Mouse (Mus musculus) heart, embryonic 15.5 days (tissue): ENCODE measurements around the gene Tpo. TPM values are rescaled to one million over a fixed set of nuclear protein-coding genes. Genes with fewer than 3 reads are reported as not detected.

Source experiments
- ATAC-seq: fragments of 200-750 bp; cut with Nextera tagmentation; replicated peaks from 2 replicates; pipeline ENCODE4 v1.8.0; 2017; ENCODE audit warnings: low read depth, moderate TSS enrichment; ENCODE audit not compliant: insufficient number of reproducible peaks, insufficient read depth, low FRiP score
- H3K27ac ChIP-seq: fragments of 300-500 bp; sonication (generic); 2 replicates; pipeline ENCODE4 v1.5.1; 2015; ENCODE audit warnings: mild to moderate bottlenecking, inconsistent platforms
- H3K27me3 ChIP-seq: fragments of 300-500 bp; sonication (generic); 2 replicates; pipeline ENCODE4 v1.6.1; 2015; ENCODE audit warnings: inconsistent platforms
- H3K36me3 ChIP-seq: fragments of 300-500 bp; sonication (generic); 2 replicates; pipeline ENCODE4 v1.6.1; 2015; ENCODE audit warnings: mild to moderate bottlenecking, inconsistent platforms
- H3K4me1 ChIP-seq: fragments of 300-500 bp; sonication (generic); replicated peaks from 2 replicates; pipeline ENCODE4 v1.6.1; 2015; ENCODE audit warnings: inconsistent platforms
- H3K4me2 ChIP-seq: fragments of 300-500 bp; sonication (generic); 2 replicates; pipeline ENCODE4 v1.6.1; 2015; ENCODE audit warnings: inconsistent platforms, mild to moderate bottlenecking, moderate library complexity
- H3K4me3 ChIP-seq: fragments of 300-500 bp; sonication (generic); 2 replicates; pipeline ENCODE4 v1.5.1; 2015; ENCODE audit warnings: mild to moderate bottlenecking, inconsistent platforms
- H3K9ac ChIP-seq: fragments of 300-500 bp; sonication (generic); 2 replicates; pipeline ENCODE4 v1.6.1; 2015; ENCODE audit warnings: mild to moderate bottlenecking, inconsistent platforms
- H3K9me3 ChIP-seq: fragments of 300-500 bp; sonication (generic); replicated peaks from 2 replicates; pipeline ENCODE4 v1.6.1; 2016; ENCODE audit warnings: inconsistent platforms
- WGBS: fragments of 180-500 bp; shearing (Covaris S2); methylation state at CpG from one replicate; pipeline ENCODE4 v1.1.7; 2015; ENCODE audit warnings: mixed read lengths; 5-methylcytosine and 5-hydroxymethylcytosine counted together
- polyA plus RNA-seq: library from polyadenylated mRNA; unstranded; fragments of >200 nt; fragmentation: Nextera tagmentation; extraction: Ambion mirVana; gene quantifications from 2 replicates; pipeline ENCODE4 v1.2.1, GENCODE M21; 2015

Tpo gene
- polyA plus RNA-seq, 1 experiment from 2014 or later = not detected

DNA sequence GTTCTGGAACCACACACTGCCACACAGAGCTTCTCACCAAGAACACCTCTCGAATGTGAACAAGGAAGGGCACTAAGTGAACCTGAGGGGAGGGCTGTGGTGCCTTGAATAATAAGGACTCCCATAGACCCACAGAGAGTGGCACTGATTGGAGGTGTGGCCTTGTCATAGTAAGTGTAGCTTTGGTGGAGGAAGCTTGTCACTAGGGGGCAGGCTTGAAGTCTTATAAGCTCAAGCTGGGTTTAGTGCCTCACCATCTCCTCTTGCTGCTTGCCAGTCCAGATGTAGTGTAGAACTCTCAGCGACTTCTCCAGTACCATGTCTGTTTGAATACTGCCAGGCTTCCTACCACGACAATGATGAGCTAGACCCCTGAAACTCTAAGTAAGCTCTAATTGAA lies 9.7 kb upstream of the Tpo start:
- Histone ChIP-seq H3K27me3 (0 out of 2 replicates have a peak, but pooled peaks cover 8% of the 10 kb centered on the region), H3K9ac (no peak overlapping the region), H3K27ac (no peak overlapping the region), H3K9me3 (no peaks in the 10 kb centered on the region), H3K4me3 (no peak overlapping the region), H3K4me2 (no peak overlapping the region), H3K36me3 (no peaks in the 10 kb centered on the region), H3K4me1 (no peaks in the 10 kb centered on the region)
- ATAC-seq = no peak
- WGBS = 57% methylated on average over 3 of the region's 3 CpGs

GRCm38 (mm10) chr12:30129411-30129716 lies 3.1 kb downstream of the Tpo start:
- 67% methylated on average over 6 of the region's 6 CpGs for WGBS
- H3K9ac ChIP-seq = no peak overlapping the region

DNA sequence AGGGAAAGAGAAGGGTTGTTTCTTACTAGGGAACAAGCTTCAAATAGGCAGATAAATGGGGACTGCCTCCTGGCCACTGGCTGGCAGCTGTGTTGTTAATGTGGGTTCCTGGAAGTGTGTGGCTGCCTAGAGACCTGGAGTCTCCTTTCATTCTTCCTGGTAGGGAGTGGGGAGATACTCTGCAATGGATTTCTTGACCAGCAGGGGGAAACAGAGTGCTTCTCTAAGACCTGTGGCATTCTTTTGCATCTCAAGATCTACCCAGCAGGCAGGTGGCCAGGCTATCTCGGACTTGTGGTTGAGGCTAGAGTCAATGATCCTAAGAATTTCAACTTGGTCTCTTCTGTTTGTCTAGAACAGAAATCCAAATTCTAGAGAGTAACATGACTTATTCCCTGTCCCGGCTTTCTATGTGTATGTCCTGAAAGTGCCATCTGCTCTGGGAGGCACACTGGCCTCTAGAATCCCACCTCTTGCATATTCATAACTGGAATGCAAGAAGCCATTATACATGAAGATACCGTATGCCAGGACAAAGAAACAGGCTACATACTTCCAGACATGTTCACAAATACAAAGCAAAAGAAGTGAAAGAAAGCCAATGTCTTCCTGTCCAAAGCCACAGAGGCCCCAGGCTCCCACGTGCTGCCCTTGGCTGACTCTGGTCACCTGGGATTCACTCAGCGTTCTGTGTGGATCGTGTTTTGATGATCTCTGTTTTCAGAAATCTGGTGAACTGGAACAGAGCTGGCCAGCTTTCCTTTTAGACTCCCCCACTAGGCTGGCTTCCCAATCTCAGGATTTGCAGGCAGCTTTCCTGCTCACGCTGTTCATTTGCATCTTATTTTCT lies 3.6 kb downstream of the Tpo start:
- Histone ChIP-seq H3K4me3 (no peak overlapping the region), H3K9ac (no peak overlapping the region), H3K4me2 (no peak overlapping the region), H3K9me3 (no peaks in the 10 kb centered on the region), H3K4me1 (no peaks in the 10 kb centered on the region), H3K27ac (no peak overlapping the region), H3K27me3 (no peaks in the 10 kb centered on the region), H3K36me3 (no peaks in the 10 kb centered on the region)
- ATAC-seq = no peak
- 52% methylated on average over 7 of the region's 7 CpGs for WGBS

More at GRCm38 (mm10) chr12:30129411-30129716, 3.1 kb downstream of the Tpo start:
- Histone ChIP-seq H3K4me3 (no peak overlapping the region), H3K27ac (no peak overlapping the region), H3K9me3 (no peaks in the 10 kb centered on the region), H3K36me3 (no peaks in the 10 kb centered on the region), H3K4me2 (no peak overlapping the region), H3K27me3 (no peaks in the 10 kb centered on the region), H3K4me1 (no peaks in the 10 kb centered on the region)
- no peak for ATAC-seq

DNA sequence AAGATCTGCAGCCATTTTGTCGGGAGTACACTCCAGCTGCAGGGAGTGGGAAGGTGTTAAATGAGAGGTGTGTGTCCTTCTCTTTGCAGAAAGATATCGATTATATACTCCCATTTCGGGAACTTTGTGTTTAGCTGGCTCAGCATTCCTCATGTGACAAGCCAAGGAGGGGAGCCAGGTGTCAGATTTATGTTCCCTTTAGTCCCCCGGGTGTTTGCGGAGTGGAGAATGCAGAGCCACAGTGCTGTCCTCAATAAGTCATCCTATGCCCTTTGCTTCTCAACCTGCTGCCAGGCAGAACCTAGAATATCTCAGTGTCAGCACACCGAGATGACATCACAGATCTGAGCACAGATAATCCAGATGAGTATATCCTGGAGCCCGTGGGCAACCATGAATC lies 10.1 kb downstream of the Tpo start:
- ATAC-seq = no peak
- Histone ChIP-seq H3K9ac (no peak overlapping the region), H3K4me1 (no peaks in the 10 kb centered on the region), H3K27me3 (no peaks in the 10 kb centered on the region), H3K4me3 (no peak overlapping the region), H3K9me3 (no peaks in the 10 kb centered on the region), H3K4me2 (no peak overlapping the region), H3K36me3 (no peaks in the 10 kb centered on the region), H3K27ac (no peak overlapping the region)
- 66% methylated on average over 7 of the region's 7 CpGs for WGBS

DNA sequence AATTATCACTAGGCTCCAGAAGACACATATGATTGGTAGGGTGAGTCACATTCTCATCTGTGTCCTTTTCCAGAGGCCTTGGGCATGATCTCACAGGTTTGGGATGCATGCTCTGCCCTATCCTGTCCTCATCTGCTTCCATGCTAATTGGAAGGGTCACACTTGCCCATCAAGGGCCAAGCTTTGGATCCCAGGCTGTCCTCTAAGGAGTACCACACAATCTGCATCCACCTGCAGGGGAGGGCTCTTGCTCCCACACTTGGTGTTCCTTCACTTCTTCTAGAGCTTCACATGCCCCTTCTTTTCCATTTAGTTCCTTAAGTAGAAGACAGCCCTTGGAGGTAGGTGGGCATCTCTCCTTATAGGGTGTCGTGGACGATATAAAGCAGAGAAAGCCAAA lies 20.2 kb downstream of the Tpo start:
- no peaks in the 10 kb centered on the region for H3K4me1 ChIP-seq
- no peaks in the 10 kb centered on the region for H3K27me3 ChIP-seq
- ATAC-seq = no peak
- 88% methylated on average over 2 of the region's 2 CpGs for WGBS
- H3K9me3 ChIP-seq = no peaks in the 10 kb centered on the region
- H3K4me2 ChIP-seq = no peak overlapping the region
- no peak overlapping the region for H3K9ac ChIP-seq
- no peak overlapping the region for H3K4me3 ChIP-seq
- no peaks in the 10 kb centered on the region for H3K36me3 ChIP-seq
- no peak overlapping the region for H3K27ac ChIP-seq

GRCm38 (mm10) chr12:30109646-30110605 lies 22.5 kb downstream of the Tpo start:
- Histone ChIP-seq H3K36me3 (no peaks in the 10 kb centered on the region), H3K9me3 (no peaks in the 10 kb centered on the region), H3K4me2 (no peak overlapping the region), H3K27me3 (no peaks in the 10 kb centered on the region), H3K9ac (no peak overlapping the region), H3K4me3 (no peak overlapping the region), H3K4me1 (no peaks in the 10 kb centered on the region), H3K27ac (no peak overlapping the region)
- ATAC-seq = no peak
- 79% methylated on average over 14 of the region's 14 CpGs for WGBS

DNA sequence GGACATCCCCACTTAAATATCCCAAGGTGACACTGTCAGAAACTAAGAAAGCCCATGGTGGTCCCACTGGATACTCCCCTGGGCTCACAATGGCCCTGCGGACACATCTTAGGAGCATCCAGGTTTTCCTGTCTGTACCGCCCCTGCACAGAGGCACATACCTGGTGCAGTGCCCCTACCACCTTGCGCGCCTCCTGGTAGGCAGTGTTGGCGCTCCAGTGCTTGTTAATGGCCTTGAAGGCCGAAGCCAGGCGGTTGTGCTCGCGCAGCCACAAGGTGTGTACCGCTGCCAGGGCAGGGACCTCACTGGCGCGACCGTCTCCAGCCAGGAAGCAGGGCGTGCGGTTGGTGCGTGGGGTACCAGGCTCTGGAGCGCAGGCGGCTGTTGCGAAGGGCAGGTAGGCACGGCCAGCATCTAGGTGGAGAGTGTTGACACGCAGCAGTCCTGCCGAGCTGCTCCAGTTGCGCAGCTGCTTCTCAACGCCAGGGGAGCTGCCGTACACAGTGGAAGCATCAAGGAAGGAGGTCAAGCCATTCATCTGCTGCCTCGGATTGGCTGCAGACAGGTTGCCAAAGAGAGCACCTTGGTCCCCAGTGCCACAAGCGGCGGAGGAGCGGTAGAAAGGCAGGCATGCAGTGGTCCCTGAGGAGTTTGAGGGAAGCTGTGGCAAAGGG lies 29.4 kb downstream of the Tpo start:
- Histone ChIP-seq H3K4me3 (no peak overlapping the region), H3K27me3 (peaks cover 11% of the 10 kb centered on the region), H3K9me3 (no peaks in the 10 kb centered on the region), H3K4me2 (peak overlapping the region; percentile 36; the same call in 1 of the 2 replicates), H3K36me3 (no peaks in the 10 kb centered on the region), H3K27ac (no peak overlapping the region), H3K9ac (no peak overlapping the region), H3K4me1 (no peaks in the 10 kb centered on the region)
- WGBS = 32% methylated on average over 29 of the region's 29 CpGs
- ATAC-seq = no peak

GRCm38 (mm10) chr12:30092081-30092480 lies 40.3 kb downstream of the Tpo start:
- Histone ChIP-seq H3K36me3 (no peaks in the 10 kb centered on the region), H3K4me1 (no peaks in the 10 kb centered on the region), H3K9ac (no peak overlapping the region), H3K4me2 (no peak overlapping the region), H3K4me3 (no peak overlapping the region), H3K27me3 (no peaks in the 10 kb centered on the region), H3K27ac (no peak overlapping the region), H3K9me3 (no peaks in the 10 kb centered on the region)
- WGBS = 73% methylated on average over 5 of the region's 5 CpGs
- ATAC-seq = no peak

- no peak for ATAC-seq
- Histone ChIP-seq H3K4me3 (no peak overlapping the region), H3K9ac (no peak overlapping the region), H3K9me3 (no peaks in the 10 kb centered on the region), H3K4me1 (no peaks in the 10 kb centered on the region), H3K27me3 (no peaks in the 10 kb centered on the region), H3K4me2 (no peak overlapping the region), H3K36me3 (no peaks in the 10 kb centered on the region), H3K27ac (no peak overlapping the region)
- 59% methylated on average over 3 of the region's 3 CpGs for WGBS
Measured at GRCm38 (mm10) chr12:30083971-30084370, 48.5 kb downstream of the Tpo start.

DNA sequence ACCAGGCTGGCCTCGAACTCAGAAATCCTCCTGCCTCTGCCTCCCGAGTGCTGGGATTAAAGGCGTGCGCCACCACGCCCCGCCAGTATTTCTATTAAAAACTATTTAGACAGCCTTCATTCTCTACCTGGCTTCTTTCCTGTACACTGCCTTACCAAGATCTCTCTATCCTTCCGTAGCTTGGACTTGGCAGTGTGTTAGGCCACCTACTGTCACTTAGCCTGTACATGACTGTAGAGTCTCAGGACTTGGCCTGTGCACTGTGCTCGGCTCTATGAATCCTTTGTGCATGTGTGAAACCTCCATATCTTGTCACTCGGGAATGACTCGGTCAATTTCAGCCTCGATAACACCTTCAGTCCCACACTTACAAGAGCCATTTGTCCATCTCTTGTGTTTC lies 55.4 kb downstream of the Tpo start:
- H3K4me2 ChIP-seq = no peak overlapping the region
- WGBS = 84% methylated on average over 11 of the region's 11 CpGs
- no peak overlapping the region for H3K27ac ChIP-seq
- no peaks in the 10 kb centered on the region for H3K9me3 ChIP-seq
- H3K9ac ChIP-seq = no peak overlapping the region
- 0 out of 2 replicates have a peak, but pooled peaks cover 6% of the 10 kb centered on the region for H3K27me3 ChIP-seq
- no peaks in the 10 kb centered on the region for H3K36me3 ChIP-seq
- H3K4me3 ChIP-seq = no peak overlapping the region
- no peak for ATAC-seq
- H3K4me1 ChIP-seq = no peaks in the 10 kb centered on the region

DNA sequence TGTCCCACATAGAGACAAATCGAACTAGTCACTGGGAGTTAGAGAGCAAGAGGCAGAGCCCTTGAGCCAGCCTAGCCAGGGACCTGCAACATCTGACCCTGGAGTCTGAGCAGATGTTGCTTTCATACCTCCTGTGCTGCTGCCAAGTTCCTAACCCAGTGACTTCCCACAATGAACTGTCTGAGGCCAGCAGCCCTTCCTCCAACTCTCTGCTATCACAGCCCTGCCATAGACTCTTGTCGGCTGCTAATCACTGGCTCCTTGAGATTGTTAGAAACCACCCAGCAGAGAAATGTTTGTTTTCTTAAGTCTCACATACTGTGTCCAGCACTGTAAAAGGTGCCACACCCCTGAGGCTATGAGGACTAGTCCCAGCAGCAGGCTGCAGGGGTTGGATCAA lies 56.1 kb downstream of the Tpo start:
- H3K4me2 ChIP-seq = no peak overlapping the region
- no peaks in the 10 kb centered on the region for H3K4me1 ChIP-seq
- 25% methylated on average over 2 of the region's 2 CpGs for WGBS
- 0 out of 2 replicates have a peak, but pooled peaks cover 6% of the 10 kb centered on the region for H3K27me3 ChIP-seq
- no peaks in the 10 kb centered on the region for H3K36me3 ChIP-seq
- H3K27ac ChIP-seq = no peak overlapping the region
- 0 out of 2 replicates have a peak, but pooled peaks have one; percentile 22 for ATAC-seq
- no peaks in the 10 kb centered on the region for H3K9me3 ChIP-seq
- H3K4me3 ChIP-seq = no peak overlapping the region
- H3K9ac ChIP-seq = no peak overlapping the region
